Mouse (Mus musculus) common myeloid progenitor, adult 5-6 weeks (primary cell): ENCODE measurements around the gene Trim7. TPM values are rescaled to one million over a fixed set of nuclear protein-coding genes. Genes with fewer than 3 reads are reported as not detected.

Source experiments
- ATAC-seq: replicated peaks from 2 replicates; pipeline ENCODE4 v1.8.0; 2016; ENCODE audit warnings: low read depth, mild to moderate bottlenecking, moderate TSS enrichment, inconsistent platforms; ENCODE audit not compliant: poor library complexity, severe bottlenecking
- total RNA-seq: library from RNA; stranded (forward); fragments of 200-1000, 187-1606 nt; gene quantifications from 2 replicates; pipeline ENCODE4 v1.2.3, GENCODE M21; 2017

Gene Trim7
- total RNA-seq, 1 experiment from 2014 or later, result 0.78 TPM

DNA sequence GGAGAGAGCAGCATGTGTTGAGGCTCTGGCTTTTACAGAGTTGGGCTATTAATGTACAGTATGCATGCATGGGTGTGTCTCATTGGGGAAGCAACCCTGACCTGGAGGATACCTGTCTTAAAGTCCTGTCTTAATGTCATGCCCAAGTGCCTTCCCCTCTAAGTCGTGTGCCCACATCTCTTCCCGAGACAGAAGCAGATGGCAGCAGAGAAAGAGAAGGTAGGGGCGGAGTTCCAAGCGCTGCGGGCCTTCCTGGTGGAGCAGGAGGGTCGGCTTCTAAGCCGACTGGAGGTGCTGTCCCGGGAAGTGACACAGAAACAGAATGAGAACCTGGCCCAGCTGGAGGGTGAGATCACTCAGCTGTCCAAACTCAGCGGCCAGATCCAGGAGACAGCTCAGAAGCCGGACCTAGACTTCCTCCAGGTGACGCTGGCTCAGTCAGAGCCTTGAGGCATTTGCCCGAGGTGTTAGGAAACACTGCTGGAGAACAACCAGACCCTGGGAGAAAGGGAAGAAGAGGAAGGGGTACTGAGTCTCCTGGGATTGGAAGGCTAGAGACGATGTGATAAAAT is 19.4 kb downstream of the Trim7 start:
- no peak for ATAC-seq

- peak; percentile 38; the same call in 1 of the 2 replicates for ATAC-seq
These were observed 20.4 kb downstream of the Trim7 start for GRCm38 (mm10) chr11:48846362-48846761.

- ATAC-seq, result no peak
These were observed 20.9 kb downstream of the Trim7 start for GRCm38 (mm10) chr11:48846881-48847280.

DNA sequence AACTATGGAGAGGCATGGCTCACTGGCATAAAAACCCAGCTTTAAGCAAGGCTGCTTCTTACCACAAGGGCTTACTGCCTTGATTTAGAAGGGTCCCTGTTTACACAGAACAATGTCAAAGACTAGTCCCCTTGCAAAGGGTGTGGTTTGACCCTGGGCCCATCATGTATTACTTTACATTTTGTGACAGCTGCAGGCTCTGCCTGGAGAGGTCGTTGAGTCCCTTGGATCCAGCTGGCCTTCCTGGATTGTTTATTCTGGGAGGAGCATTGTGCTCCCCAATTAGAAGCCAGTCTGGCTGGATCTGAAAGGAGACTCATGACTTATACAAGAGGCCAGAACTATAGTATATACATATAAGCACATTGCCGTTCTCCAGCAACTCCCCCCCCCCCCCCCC is 24.3 kb downstream of the Trim7 start:
- ATAC-seq, result no peak

DNA sequence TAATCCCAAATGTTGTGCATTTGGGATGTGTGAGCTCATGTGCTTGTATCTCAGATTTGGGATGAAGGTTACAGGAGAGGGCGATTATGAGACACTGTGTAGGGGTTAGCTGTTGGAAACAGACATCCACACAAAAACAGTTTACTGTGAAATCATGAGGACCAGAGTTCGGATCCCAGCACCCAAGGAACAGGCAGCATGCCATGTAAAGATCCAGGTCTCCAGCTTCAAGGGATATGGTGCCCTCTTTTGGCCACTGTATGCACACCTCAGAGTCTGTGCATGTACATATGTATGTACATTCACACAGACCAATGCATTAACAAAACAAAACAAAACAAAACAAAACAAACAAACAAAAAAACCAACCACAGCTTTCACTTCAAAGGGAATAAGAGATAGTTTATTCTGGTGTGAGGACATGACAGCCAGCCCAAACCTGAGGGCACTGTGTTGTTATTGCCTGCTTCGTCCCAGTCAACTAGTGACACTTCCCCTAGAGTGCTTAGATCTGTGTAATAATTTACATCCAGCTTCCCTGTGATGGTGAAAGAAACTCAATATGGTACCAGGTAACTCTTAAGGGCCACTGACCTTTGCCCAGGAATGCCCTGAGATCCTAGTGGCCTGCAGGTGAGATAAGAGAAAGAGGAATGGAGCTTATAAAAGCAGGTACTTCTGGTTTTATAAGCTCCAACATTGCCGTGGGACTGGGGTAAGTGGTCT is 25.5 kb downstream of the Trim7 start:
- ATAC-seq, result no peak

DNA sequence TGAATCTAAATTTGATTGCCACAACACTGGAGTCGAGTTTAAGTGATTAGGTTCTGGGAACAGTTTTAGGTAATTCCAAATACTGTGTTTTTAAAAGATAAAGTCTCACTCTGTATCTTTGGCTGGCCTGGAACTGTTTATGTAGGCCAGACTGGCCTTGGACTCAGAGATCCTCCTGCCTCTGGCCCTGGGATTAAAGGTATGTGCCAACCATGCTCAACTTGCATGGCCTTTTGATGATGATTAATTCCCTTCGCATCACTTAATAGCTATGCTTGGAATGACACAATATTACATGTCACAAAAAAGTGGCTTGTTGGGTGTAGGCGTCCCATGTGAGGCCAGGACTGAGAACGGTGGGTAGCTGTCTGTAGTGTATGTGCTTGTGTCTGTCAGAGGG is 26.2 kb downstream of the Trim7 start:
- no peak for ATAC-seq

GRCm38 (mm10) chr11:48852624-48853473 is 26.9 kb downstream of the Trim7 start:
- 0 out of 2 replicates have a peak, but pooled peaks have one; percentile 1 for ATAC-seq

DNA sequence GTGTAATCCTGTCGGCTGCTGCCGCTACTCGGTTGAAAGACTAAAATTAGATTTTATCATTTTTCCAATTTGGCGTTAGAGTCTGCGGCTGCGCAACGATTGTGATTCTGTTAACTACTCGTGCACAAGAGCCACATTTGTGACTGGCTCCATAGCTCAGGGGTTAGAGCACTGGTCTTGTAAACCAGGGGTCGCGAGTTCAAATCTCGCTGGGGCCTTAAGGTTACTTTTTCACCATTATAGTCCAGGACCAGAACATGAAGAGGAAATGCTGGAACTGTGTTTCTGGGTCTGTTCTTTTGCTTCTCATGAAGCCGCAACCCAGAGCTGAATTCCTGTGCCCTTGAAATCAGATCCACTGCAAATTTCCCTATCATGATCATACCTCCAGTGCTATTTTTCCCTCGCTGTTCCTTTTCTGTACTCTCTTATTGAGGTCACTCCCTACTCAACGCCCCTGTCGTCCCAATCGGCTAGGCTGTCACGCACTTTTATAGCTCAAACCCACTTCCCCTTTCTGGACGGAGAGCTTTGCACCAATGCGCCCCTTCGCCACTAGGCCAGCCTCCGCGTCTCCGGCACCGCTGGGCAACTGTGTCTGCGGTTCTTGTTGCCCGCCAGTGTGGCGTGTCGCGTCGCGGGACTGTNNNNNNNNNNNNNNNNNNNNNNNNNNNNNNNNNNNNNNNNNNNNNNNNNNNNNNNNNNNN is 27.7 kb downstream of the Trim7 start:
- peak; percentile 61 for ATAC-seq

GRCm38 (mm10) chr11:48859014-48859413 is 33.1 kb downstream of the Trim7 start:
- peak; percentile 28; the same call in 1 of the 2 replicates for ATAC-seq

- no peak for ATAC-seq
These were observed 36.9 kb downstream of the Trim7 start for GRCm38 (mm10) chr11:48862784-48863319.

DNA sequence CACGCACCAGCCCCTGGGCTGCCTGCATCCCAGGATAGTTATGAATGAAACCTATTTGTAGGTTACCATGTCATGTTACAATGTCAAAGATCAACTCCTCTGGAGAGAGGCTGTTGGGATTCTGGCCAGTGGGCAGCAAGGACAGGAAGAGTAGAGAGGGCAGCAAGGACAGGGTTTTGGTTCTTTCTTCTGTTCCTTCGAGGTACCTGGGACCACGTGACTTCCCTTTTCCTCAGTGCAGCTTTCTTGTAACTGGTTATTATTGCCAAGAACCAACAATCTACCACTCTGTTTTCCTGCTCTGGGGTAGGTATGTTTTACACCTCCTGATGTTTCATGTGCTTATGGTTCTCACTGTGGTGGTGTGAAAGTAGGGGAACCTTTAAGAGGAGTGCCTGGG is 37.9 kb downstream of the Trim7 start:
- ATAC-seq, result no peak

GRCm38 (mm10) chr11:48866481-48866880 is 40.5 kb downstream of the Trim7 start:
- ATAC-seq, result no peak

GRCm38 (mm10) chr11:48869380-48870110 is 43.6 kb downstream of the Trim7 start:
- no peak for ATAC-seq

GRCm38 (mm10) chr11:48870781-48871180 is 44.8 kb downstream of the Trim7 start:
- peak; percentile 13; the same call in 1 of the 2 replicates for ATAC-seq

- peak; percentile 46 for ATAC-seq
These were observed 45.3 kb downstream of the Trim7 start, which contains the start of gene Irgm1 for GRCm38 (mm10) chr11:48871201-48871772. Irgm1 (minus strand) TSS chr11:48871683.

- peak; percentile 22 for ATAC-seq
These were observed 46.0 kb downstream of the Trim7 start for GRCm38 (mm10) chr11:48871817-48872541.

DNA sequence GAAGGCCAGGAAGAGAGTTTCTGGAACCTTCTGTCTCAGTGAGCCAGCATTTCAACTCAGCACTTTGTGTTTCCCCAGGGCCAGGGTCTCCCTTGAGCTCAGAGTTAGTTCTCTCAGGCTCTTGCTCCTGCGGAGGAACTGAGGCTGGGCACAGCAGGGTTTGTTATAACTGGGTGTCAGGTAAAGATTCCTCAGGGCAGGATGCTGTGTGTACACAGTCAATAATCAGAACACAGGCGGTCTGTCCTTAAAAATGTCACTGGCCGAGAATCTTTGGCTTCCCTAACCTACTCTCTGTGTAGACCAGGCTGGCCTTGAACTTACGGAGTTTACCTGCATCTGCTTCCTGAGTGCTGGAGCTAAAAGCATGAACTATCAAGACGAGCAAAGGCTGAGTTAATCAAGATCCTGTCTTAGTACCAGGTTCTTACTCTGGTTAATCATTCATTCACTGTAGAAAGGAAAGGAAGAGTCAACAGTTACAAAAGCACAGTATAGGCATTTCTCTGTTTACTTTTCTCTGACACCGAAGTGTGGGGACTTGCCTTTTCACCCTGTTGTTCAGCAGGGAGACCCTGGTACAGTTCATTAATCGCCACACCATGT is 46.9 kb downstream of the Trim7 start:
- ATAC-seq, result no peak
